ENCODE assay signal across 8 mouse cellular contexts in the genomic region with DNA sequence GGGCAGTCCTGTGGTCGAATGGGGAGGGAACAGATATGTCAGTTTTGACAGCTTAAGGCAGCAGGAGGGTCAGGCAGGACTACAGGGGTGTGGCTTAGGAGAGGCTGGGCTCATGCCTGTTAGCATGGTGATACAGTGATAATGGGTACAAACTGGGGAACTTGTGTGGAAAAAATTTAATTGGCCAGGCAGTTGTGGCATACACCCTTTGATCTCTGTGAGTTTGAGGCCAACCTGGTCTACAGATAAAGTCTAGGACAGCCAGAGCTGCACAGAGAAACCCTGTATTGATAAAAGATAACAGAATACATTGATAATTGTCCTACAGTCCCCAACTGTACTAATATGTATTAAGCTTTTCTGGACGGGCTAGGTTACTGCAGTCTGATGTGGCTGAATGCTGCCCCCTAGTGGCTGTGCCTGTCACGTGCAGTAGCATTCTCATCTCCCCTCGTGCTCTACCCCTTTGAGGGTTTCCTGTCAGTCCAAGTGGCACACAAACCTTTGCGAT. TPM values are rescaled to one million over a fixed set of nuclear protein-coding genes. Genes with fewer than 3 reads are reported as not detected.
A peak's percentile ranks its signal among the peaks of the same experiment; 100 is the strongest.
DNase-seq lines count a peak whose midpoint lies in the region; ATAC-seq and TF ChIP-seq lines count a peak whose summit lies in the region.

No protein-coding gene starts in this region.

- peak; percentile 77 for DNase-seq in forebrain, embryonic 10.5 days (ENCODE audit: extremely low spot score, low spot score)
- peak; percentile 78 for DNase-seq in cerebellum, adult 8-10 months
- peak; percentile 42 to 82 for DNase-seq in layer of hippocampus, adult 18-20 months (ENCODE audit: low spot score in 2 of 2)
- peak; percentile 71 for DNase-seq in lung, postnatal 14 days
- peak; percentile 73 for DNase-seq in spleen, adult 12 weeks (ENCODE audit: low spot score)

- H3K4me1 ChIP-seq in forebrain, embryonic 10.5 days, result peaks cover 10% of the 10 kb centered on the region
- H3K4me1 ChIP-seq in forebrain, embryonic 12.5 days, result peaks cover 4% of the 10 kb centered on the region; the same call in 1 of the 2 replicates
- H3K4me1 ChIP-seq in E14TG2a.4 (replicated peaks; ENCODE audit: low read depth, low read length), result peaks cover 31% of the 10 kb centered on the region
- peaks cover 7% of the 10 kb centered on the region for H3K4me1 ChIP-seq in heart, embryonic 16.5 days (ENCODE audit: control insufficient read depth, insufficient read depth, low read length)

- H3K4me2 ChIP-seq in forebrain, embryonic 12.5 days, result no peak overlapping the region
- no peak overlapping the region for H3K4me2 ChIP-seq in heart, embryonic 16.5 days (ENCODE audit: low read depth, low read length)

- TF ChIP-seq CTCF in E14TG2a.4 (conservative IDR thresholded peaks at IDR 0.05; ENCODE audit: low read length), result peak; percentile 87

- no peaks in the 10 kb centered on the region for H3K9me3 ChIP-seq in forebrain, embryonic 10.5 days
- H3K9me3 ChIP-seq in forebrain, embryonic 12.5 days, result 0 out of 2 replicates have a peak, but pooled peaks cover 3% of the 10 kb centered on the region
- H3K9me3 ChIP-seq in E14TG2a.4 (ENCODE audit: low read length), result no peaks in the 10 kb centered on the region
- H3K9me3 ChIP-seq in heart, embryonic 16.5 days (replicated peaks; ENCODE audit: control insufficient read depth, low read length), result no peaks in the 10 kb centered on the region

- no peaks in the 10 kb centered on the region for H3K36me3 ChIP-seq in forebrain, embryonic 10.5 days (replicated peaks)
- H3K36me3 ChIP-seq in forebrain, embryonic 12.5 days (replicated peaks), result no peaks in the 10 kb centered on the region
- no peaks in the 10 kb centered on the region for H3K36me3 ChIP-seq in E14TG2a.4 (ENCODE audit: insufficient read depth, low read length)
- no peaks in the 10 kb centered on the region for H3K36me3 ChIP-seq in heart, embryonic 16.5 days (ENCODE audit: control insufficient read depth, insufficient read depth)

- no peak overlapping the region for H3K27ac ChIP-seq in forebrain, embryonic 10.5 days
- H3K27ac ChIP-seq in forebrain, embryonic 12.5 days, result no peak overlapping the region
- H3K27ac ChIP-seq in heart, embryonic 16.5 days (ENCODE audit: low read length), result no peak overlapping the region

- ATAC-seq in forebrain, embryonic 12.5 days (ENCODE audit: low FRiP score), result no peak; the same call in 1 of the 2 replicates
- peak; percentile 42; the same call in 1 of the 2 replicates for ATAC-seq in heart, embryonic 16.5 days (replicated peaks; ENCODE audit: extremely low read depth, insufficient read depth, low FRiP score)

- no peak overlapping the region for H3K4me3 ChIP-seq in forebrain, embryonic 10.5 days
- no peak overlapping the region for H3K4me3 ChIP-seq in forebrain, embryonic 12.5 days (replicated peaks)
- H3K4me3 ChIP-seq in E14TG2a.4 (replicated peaks; ENCODE audit: low read length), result no peak overlapping the region
- H3K4me3 ChIP-seq in heart, embryonic 16.5 days (ENCODE audit: low read length), result no peak overlapping the region

- no peak overlapping the region for H3K9ac ChIP-seq in forebrain, embryonic 12.5 days
- H3K9ac ChIP-seq in heart, embryonic 16.5 days (ENCODE audit: low read length), result no peak overlapping the region

- no peaks in the 10 kb centered on the region for H3K27me3 ChIP-seq in forebrain, embryonic 10.5 days (ENCODE audit: poor library complexity, severe bottlenecking)
- peaks cover 17% of the 10 kb centered on the region for H3K27me3 ChIP-seq in forebrain, embryonic 12.5 days
- H3K27me3 ChIP-seq in E14TG2a.4 (ENCODE audit: insufficient read depth, low read length), result peaks cover 17% of the 10 kb centered on the region
- H3K27me3 ChIP-seq in heart, embryonic 16.5 days (ENCODE audit: control insufficient read depth, insufficient read depth, low read length), result no peaks in the 10 kb centered on the region

- WGBS in forebrain, embryonic 10.5 days, result 24% methylated on average over 5 of the region's 5 CpGs
- WGBS in forebrain, embryonic 12.5 days, result 20% methylated on average over 5 of the region's 5 CpGs
- WGBS in heart, embryonic 16.5 days, result 7% methylated on average over 5 of the region's 5 CpGs

RNA-seq across cellular contexts. Expression of a gene that starts 8.5 kb away (rescaled TPM):
- 0.05 TPM in 1 of 2 replicates, not detected in the other for polyA plus RNA-seq in forebrain, embryonic 10.5 days (2016; fragmentation: Nextera tagmentation; extraction: Ambion mirVana)
- polyA plus RNA-seq in forebrain, embryonic 12.5 days (2016; fragmentation: Nextera tagmentation; extraction: Ambion mirVana), result 0.06 and 0.08 TPM in 2 replicates
- not detected in 2 replicates for polyA plus RNA-seq in heart, embryonic 16.5 days (2015; fragmentation: Nextera tagmentation; extraction: Ambion mirVana)
- total RNA-seq in layer of hippocampus, adult 18-20 months (2021), result under 1 TPM; 0.40 to 0.56 TPM

RNA-seq across cellular contexts. Expression of a gene that starts 20.6 kb away (rescaled TPM):
- polyA plus RNA-seq in forebrain, embryonic 10.5 days (2016; fragmentation: Nextera tagmentation; extraction: Ambion mirVana), result 395 and 401 TPM in 2 replicates
- polyA plus RNA-seq in forebrain, embryonic 12.5 days (2016; fragmentation: Nextera tagmentation; extraction: Ambion mirVana), result 311 and 314 TPM in 2 replicates
- polyA plus RNA-seq in heart, embryonic 16.5 days (2015; fragmentation: Nextera tagmentation; extraction: Ambion mirVana), result 286 and 289 TPM in 2 replicates
- 100 to 1,000 TPM; 136 to 144 TPM for total RNA-seq in layer of hippocampus, adult 18-20 months (2021)

RNA-seq across cellular contexts. Expression of a gene that starts 25.1 kb away (rescaled TPM):
- polyA plus RNA-seq in forebrain, embryonic 10.5 days (2016; fragmentation: Nextera tagmentation; extraction: Ambion mirVana), result 43.9 and 44.9 TPM in 2 replicates
- 43.3 and 44.0 TPM in 2 replicates for polyA plus RNA-seq in forebrain, embryonic 12.5 days (2016; fragmentation: Nextera tagmentation; extraction: Ambion mirVana)
- 28.4 and 33.2 TPM in 2 replicates for polyA plus RNA-seq in heart, embryonic 16.5 days (2015; fragmentation: Nextera tagmentation; extraction: Ambion mirVana)
- 10 to 100 TPM; 46.4 to 55.6 TPM for total RNA-seq in layer of hippocampus, adult 18-20 months (2021)

RNA-seq across cellular contexts. Expression of a gene that starts 25.2 kb away (rescaled TPM):
- polyA plus RNA-seq in forebrain, embryonic 10.5 days (2016; fragmentation: Nextera tagmentation; extraction: Ambion mirVana), result 351 and 360 TPM in 2 replicates
- polyA plus RNA-seq in forebrain, embryonic 12.5 days (2016; fragmentation: Nextera tagmentation; extraction: Ambion mirVana), result 274 and 289 TPM in 2 replicates
- 141 and 148 TPM in 2 replicates for polyA plus RNA-seq in heart, embryonic 16.5 days (2015; fragmentation: Nextera tagmentation; extraction: Ambion mirVana)
- 10 to 100 TPM; 41.4 to 50.4 TPM for total RNA-seq in layer of hippocampus, adult 18-20 months (2021)

RNA-seq across cellular contexts. Expression of a gene that starts 36.3 kb away (rescaled TPM):
- 1.5 and 2.0 TPM in 2 replicates for polyA plus RNA-seq in forebrain, embryonic 10.5 days (2016; fragmentation: Nextera tagmentation; extraction: Ambion mirVana)
- 1.5 and 1.7 TPM in 2 replicates for polyA plus RNA-seq in forebrain, embryonic 12.5 days (2016; fragmentation: Nextera tagmentation; extraction: Ambion mirVana)
- 0.39 and 0.84 TPM in 2 replicates for polyA plus RNA-seq in heart, embryonic 16.5 days (2015; fragmentation: Nextera tagmentation; extraction: Ambion mirVana)
- 10 to 100 TPM; 42.7 to 51.6 TPM for total RNA-seq in layer of hippocampus, adult 18-20 months (2021)
